Mouse (Mus musculus): ENCODE data around the gene Cadps.

DNA sequence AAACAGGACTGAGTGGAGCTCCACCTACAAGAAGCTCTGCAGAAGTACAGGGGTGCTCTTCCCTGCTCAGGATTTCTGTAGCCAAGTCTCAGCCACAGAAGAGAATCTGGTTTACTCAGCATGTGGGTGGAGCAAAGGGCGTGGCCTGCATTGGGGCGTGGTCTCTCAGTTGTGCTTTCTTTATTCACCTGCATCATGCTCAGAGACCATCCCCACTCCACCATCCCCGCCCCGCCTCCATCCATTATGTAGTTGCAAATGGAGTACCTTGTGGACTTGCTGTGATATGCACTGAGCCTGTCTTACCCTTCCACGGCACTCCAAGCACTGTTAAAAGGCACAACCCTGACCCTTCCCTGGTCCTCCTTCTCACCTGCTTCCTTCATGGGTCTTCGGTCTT, 271.5 kb downstream of the Cadps start:
- no peak for TF ChIP-seq CTCF (IDR thresholded peaks at IDR 0.05; ENCODE audit: low read depth)
- no peak for TF ChIP-seq EP300 (IDR thresholded peaks at IDR 0.05; ENCODE audit: low read depth)

All from liver, postnatal 0 days (tissue).